Mouse (Mus musculus) embryonic stem cell, embryonic (primary cell): ENCODE results near the gene Oxct1.

Experiments used
- CTCF ChIA-PET, 4 experiments: fragments of 300-600 bp in 2 of 4; fragments of 350-600 bp in 2 of 4; sonication (Branson Sonifier 250); formaldehyde crosslinking; loops; one replicate each; lab custom pipeline; 2022; ENCODE audit warnings: inconsistent platforms in 2 of 4; lab: Charles Lee
- POLR2A ChIA-PET, 4 experiments: fragments of 300-600 bp in 2 of 4; fragments of 350-600 bp in 2 of 4; sonication (Branson Sonifier 250); formaldehyde crosslinking; loops; one replicate each; lab custom pipeline; 2022; ENCODE audit warnings: antibody characterized with exemption in 4 of 4, inconsistent platforms in 1 of 4; lab: Charles Lee

The Oxct1 gene

DNA sequence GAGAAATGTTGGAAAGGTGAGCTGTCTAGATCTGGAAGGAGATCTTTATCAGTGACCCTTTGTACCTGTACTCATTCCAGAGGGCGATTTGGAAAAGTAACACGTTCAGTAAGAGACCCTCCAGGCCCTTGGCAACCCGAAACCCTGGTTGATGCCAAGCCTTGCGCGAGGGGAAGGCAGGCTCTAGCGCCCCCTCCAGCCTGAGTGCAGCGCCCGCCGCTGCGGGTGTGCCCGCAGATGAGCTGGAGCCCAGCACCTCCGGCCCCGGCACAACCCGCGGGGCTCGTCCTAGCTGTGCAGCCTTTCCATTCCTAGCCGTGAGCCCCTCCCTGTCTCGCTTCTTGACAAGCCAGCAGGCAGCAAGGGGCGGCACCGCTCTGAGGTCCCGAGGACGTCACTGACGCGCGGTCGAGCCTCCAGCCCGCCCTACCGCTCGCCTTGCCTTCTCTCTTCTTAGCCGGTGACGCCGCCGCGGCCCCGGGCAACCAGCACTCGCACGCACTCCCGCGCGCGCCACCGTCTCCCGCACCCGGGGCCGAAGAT lies at the start of gene Oxct1:
TSS of gene Oxct1 (plus strand) at position 153 of the 543 bp plus-strand sequence.
- CTCF ChIA-PET, result interaction anchor here in 3 of 4 experiments (0.6 to 3.9 kb wide), 13 partner anchors 14 to 68 kb away, joined by 3 to 16 read pairs (median 3); partner anchors contain the start of gene AW549877 (in 2 of the 3)
- POLR2A ChIA-PET, result interaction anchor here in 3 of 4 experiments (0.5 to 6.4 kb wide), 21 partner anchors 8 to 817 kb away, joined by 3 to 134 read pairs (median 4); partner anchors contain the start of genes AW549877 (in 3 of the 3) and Fbxo4 (in 2 of the 3)

DNA sequence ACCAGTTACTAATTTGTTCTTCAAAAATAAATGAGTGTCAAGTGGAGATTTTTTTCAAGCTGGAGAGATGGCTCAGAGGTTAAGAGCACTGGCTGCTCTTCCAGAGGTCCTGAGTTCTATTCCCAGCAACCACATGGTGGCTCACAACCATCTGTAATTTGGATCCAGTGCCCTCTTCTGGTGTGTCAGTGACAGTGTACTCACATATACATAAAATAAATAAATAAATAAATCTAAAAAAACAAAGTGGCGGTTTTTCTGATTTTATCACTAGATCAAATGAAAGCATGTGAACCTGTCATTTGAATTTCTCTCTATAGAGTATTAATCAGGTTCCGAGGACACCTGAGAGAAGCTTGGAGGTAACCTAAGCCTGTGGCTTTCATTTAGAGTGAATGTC lies 47.9 kb upstream of the Oxct1 start:
- ChIA-PET POLR2A (interaction anchor here in 2 of 4 experiments (0.7 to 4.4 kb wide), 9 partner anchors 10 to 257 kb away, joined by 3 to 48 read pairs (median 4); partner anchors contain the start of genes AW549877 (in 2 of the 2) and Oxct1 (in 2 of the 2)), CTCF (interaction anchor here in 3 of 4 experiments (0.7 to 1.9 kb wide), 3 partner anchors 9 to 1463 kb away, joined by 3 to 7 read pairs (median 4); no protein-coding TSS in a partner anchor)

- ChIA-PET CTCF (interaction anchor here in 3 of 4 experiments (0.6 to 1.9 kb wide), 4 partner anchors 8 to 9 kb away, joined by 3 to 7 read pairs (median 3); no protein-coding TSS in a partner anchor), POLR2A (interaction anchor here in 3 of 4 experiments (0.6 to 4.4 kb wide), 20 partner anchors 9 to 1206 kb away, joined by 3 to 48 read pairs (median 4); partner anchors contain the start of genes AW549877 (in 3 of the 3) and Oxct1 (in 2 of the 3))
Measured at GRCm38 (mm10) chr15:3979061-3979848, 46.9 kb upstream of the Oxct1 start, which contains the start of gene Fbxo4. TSS of gene Fbxo4 (minus strand) at chr15:3979573.

DNA sequence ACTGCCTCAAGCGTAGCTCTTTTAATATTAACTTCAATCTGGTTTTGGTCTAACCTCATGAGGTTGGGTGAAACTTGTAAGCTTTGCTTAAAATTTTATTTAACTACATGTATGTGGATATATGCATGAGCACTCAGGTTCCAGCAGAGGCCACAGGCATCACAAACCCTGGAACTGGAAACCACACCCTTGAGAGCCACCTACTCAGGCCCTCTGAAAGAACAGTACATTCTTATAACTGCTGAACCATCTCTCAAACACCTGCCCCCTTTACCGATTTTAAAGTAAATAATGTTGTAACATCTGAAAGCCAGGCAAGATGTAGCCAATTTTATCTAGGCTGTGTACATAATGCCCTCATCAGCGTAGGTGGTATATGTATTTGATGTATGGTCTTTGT lies 46.3 kb upstream of the Oxct1 start:
- POLR2A ChIA-PET, result interaction anchor here in 3 of 4 experiments (0.6 to 4.4 kb wide), 14 partner anchors 8 to 76 kb away, joined by 3 to 48 read pairs (median 5); partner anchors contain the start of genes AW549877 (in 3 of the 3) and Oxct1 (in 2 of the 3)
- CTCF ChIA-PET, result interaction anchor here in 3 of 4 experiments (0.6 to 1.9 kb wide), 3 partner anchors 8 kb away, joined by 3 to 7 read pairs (median 3); no protein-coding TSS in a partner anchor

- ChIA-PET POLR2A (interaction anchor here in 2 of 4 experiments (0.9 to 7.8 kb wide), 2 partner anchors 13 kb away, joined by 3 to 50 read pairs; partner anchors contain the start of gene AW549877 (in 2 of the 2)), CTCF (no interaction called here)
Measured at GRCm38 (mm10) chr15:3982732-3983131, 43.5 kb upstream of the Oxct1 start.

GRCm38 (mm10) chr15:3984876-3985275 lies 41.3 kb upstream of the Oxct1 start:
- POLR2A ChIA-PET, result interaction anchor here in 2 of 4 experiments (1.3 to 7.8 kb wide), 2 partner anchors 11 kb away, joined by 4 to 50 read pairs; partner anchors contain the start of gene AW549877 (in 2 of the 2)
- CTCF ChIA-PET, result no interaction called here

DNA sequence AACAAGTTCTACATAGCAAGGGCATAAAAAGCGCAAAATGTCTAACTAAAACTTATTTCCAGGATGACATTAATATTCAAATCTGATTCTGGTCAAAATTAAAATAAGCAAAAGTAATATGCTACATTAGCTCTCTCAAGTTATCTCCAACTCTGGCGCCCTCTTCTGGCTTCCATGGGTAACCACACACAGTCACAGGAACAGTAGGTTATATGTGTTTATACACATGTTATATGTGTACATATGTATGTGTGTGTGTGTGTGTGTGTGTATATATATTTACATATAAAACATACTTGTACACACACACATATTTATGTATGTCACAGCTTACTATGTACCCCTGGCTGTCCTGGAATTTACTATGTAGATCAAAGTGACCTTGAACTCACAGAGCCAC lies 38.2 kb upstream of the Oxct1 start:
- ChIA-PET POLR2A (interaction anchor here in 3 of 4 experiments (0.8 to 7.8 kb wide), 13 partner anchors 7 to 40 kb away, joined by 3 to 50 read pairs (median 5); partner anchors contain the start of genes AW549877 (in 3 of the 3), Fbxo4 (in 2 of the 3) and Oxct1 (in 1 of the 3)), CTCF (interaction anchor here (0.5 to 2.1 kb wide), 25 partner anchors 8 to 1127 kb away, joined by 3 to 16 read pairs (median 4); partner anchors contain the start of genes Oxct1 (in 3 of the 4) and Fbxo4 (in 2 of the 4))

GRCm38 (mm10) chr15:3994852-3995447 lies 31.2 kb upstream of the Oxct1 start:
- ChIA-PET POLR2A (interaction anchor here (0.6 to 9.3 kb wide), 51 partner anchors 8 to 1156 kb away, joined by 3 to 134 read pairs (median 4); partner anchors contain the start of genes Fbxo4 (in 3 of the 4), Oxct1 (in 3 of the 4) and Rpl37 (in 3 of the 4)), CTCF (interaction anchor here in 3 of 4 experiments (0.7 to 1.5 kb wide), 5 partner anchors 29 to 103 kb away, joined by 3 to 12 read pairs (median 4); partner anchors contain the start of gene Oxct1 (in 2 of the 3))

DNA sequence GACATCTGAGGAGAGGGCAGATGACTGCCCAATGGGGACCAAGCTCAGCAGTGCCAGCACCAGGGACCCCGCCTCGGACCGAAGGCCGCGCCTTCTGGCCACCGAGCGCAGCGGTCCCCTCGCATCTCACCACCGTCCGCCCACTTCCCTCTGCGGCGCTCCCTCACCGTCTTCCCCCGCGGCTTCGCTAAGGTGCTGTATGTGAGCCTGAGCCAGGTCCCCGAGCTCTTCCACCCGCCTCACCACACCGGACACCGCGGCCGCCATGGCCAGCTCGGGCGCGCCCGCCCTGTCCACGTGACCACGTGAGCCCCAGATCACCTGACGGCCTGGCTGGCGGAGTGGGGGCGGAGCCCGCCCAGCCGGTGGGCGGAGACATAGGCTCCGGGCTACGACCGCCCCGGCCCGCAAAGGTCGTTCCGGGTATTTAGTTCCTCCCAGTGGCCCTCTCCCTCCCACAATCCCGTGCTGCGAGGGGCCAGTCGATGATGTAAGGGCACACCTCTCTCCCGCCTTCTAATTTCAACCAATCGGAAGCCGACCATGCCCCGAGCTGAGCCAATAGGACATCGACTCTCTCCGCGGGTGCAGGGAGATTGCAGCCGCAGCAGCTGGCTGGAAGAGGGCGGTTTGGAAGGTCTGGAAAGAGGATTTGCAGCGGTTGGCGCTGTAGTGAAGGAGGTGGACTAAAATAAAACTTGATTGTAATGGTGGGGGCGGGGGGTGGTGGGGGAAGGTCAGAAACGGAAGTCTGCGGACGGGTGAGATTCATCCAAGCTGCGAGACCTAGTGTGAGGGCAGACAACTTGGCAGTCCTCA lies 30.5 kb upstream of the Oxct1 start, which contains the start of gene AW549877:
TSS of gene AW549877 (minus strand) at position 297 of the 819 bp plus-strand sequence.
- CTCF ChIA-PET, result interaction anchor here in 3 of 4 experiments (0.7 to 1.5 kb wide), 6 partner anchors 28 to 102 kb away, joined by 3 to 12 read pairs (median 4); partner anchors contain the start of gene Oxct1 (in 2 of the 3)

DNA sequence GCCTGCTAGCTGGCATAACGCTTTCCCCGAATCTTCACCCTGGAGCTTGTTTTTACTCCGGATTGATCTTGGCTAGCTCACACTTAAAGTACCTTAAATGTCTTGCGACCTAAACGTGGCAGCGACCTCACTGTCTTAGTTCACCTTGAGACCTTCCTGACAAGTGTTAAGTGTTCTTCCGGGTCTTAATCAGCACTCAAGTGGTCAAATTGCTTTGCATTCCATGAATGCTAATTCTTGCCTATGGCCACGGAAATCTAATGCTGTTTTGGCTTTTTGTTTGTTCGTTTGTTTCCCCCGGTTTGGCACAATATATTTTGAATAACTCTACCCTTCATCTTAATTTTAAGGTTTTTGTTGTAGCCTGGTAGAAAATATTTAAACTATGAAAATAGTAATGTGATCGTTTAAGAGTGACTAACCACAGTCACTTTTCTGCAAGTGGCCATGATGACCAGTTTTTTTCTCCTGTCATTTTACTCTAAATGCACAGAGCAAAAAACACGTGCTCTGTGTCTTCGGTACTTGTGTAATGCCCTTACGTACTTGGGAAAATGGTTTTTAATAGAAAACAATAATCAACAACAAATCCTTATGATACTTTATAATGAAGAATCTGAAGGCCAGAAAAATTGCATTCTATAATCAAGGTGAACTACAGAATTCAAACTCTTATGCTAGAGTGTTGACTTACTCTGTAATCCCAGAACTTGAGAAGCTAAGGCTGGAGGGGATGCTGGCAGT lies 29.7 kb upstream of the Oxct1 start:
- ChIA-PET CTCF (interaction anchor here in 1 of 4 experiments (0.7 to 1.5 kb wide), 2 partner anchors 30 to 38 kb away, joined by 3 to 12 read pairs; partner anchors contain the start of gene Oxct1), POLR2A (interaction anchor here in 3 of 4 experiments (0.6 to 9.3 kb wide), 45 partner anchors 8 to 1133 kb away, joined by 3 to 134 read pairs (median 5); partner anchors contain the start of genes Fbxo4 (in 3 of the 3), Oxct1 (in 3 of the 3) and Rpl37 (in 2 of the 3))

More for the DNA sequence above, 30.5 kb upstream of the Oxct1 start, which contains the start of gene AW549877:
- POLR2A ChIA-PET, result interaction anchor here in 3 of 4 experiments (0.6 to 9.3 kb wide), 63 partner anchors 8 to 1156 kb away, joined by 3 to 134 read pairs (median 4); partner anchors contain the start of genes Fbxo4 (in 3 of the 3), Oxct1 (in 3 of the 3) and Rpl37 (in 3 of the 3)

DNA sequence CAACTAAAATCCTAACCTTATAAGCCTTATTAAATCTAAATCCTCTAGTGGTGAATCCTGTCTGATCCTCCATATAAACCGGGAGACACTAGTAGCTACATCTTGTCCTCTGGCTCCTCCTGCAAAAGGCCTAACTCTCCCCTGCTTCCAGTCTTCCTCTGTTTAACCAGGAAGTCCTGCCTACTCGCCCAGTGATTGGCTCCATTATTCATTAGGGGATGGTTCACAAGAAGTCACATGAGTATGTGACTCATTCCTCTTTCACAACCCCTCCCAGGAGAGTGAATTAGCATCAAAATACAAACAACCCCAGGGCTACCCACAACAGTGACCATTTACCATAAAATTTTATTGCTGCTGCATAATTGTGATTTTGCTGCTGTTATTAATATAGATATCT lies 27.0 kb upstream of the Oxct1 start:
- CTCF ChIA-PET, result interaction anchor here in 1 of 4 experiments (1.1 to 1.3 kb wide), 2 partner anchors 11 to 27 kb away, joined by 4 to 6 read pairs; partner anchors contain the start of gene Oxct1
- POLR2A ChIA-PET, result interaction anchor here in 2 of 4 experiments (0.7 to 9.3 kb wide), 16 partner anchors 10 to 39 kb away, joined by 3 to 134 read pairs (median 4); partner anchors contain the start of genes Fbxo4 (in 2 of the 2) and Oxct1 (in 2 of the 2)

DNA sequence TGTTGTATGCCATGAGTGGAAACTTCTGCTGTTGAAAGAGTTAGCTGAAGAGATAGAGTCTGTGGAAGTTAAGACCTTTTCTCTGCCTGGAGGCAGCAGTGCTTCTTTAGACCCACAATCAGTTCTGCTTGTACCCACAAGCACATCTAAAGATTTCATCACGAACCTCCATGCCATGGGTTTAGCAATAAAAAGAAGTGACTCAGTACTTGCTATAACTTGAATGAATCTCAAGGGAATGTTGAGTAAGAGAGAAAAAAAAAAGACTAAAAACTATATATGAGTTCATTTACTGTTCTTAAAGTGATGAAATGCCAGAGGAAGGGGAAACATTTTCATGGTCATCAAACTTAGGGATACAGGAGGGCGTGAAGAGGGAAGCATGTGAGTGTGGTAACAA lies 25.6 kb upstream of the Oxct1 start:
- POLR2A ChIA-PET, result interaction anchor here in 1 of 4 experiments (0.6 to 9.3 kb wide), 2 partner anchors 21 to 26 kb away, joined by 3 to 134 read pairs; partner anchors contain the start of gene Oxct1
- CTCF ChIA-PET, result interaction anchor here in 1 of 4 experiments (0.6 kb wide), 1 partner anchor 23 kb away, joined by 3 read pairs; no protein-coding TSS in a partner anchor

- POLR2A ChIA-PET, result interaction anchor here in 2 of 4 experiments (1.1 to 3.2 kb wide), 4 partner anchors 12 to 18 kb away, joined by 3 to 14 read pairs (median 6); partner anchors contain the start of genes Oxct1 (in 2 of the 2) and AW549877 (in 1 of the 2)
- CTCF ChIA-PET, result no interaction called here
Measured at GRCm38 (mm10) chr15:4013873-4014272, 12.3 kb upstream of the Oxct1 start.

GRCm38 (mm10) chr15:4020711-4021110 lies 5.5 kb upstream of the Oxct1 start:
- CTCF ChIA-PET, result no interaction called here
- POLR2A ChIA-PET, result interaction anchor here in 2 of 4 experiments (1.4 to 2.3 kb wide), 4 partner anchors 22 to 33 kb away, joined by 3 to 9 read pairs (median 6); partner anchors contain the start of gene AW549877 (in 1 of the 2)
